Mouse (Mus musculus): ENCODE measurements around the gene Gm43951. TPM values are rescaled to one million over a fixed set of nuclear protein-coding genes. Genes with fewer than 3 reads are reported as not detected.

Gm43951 gene
- polyA plus RNA-seq, 1 experiment from 2014 or later = 0.52 TPM

DNA sequence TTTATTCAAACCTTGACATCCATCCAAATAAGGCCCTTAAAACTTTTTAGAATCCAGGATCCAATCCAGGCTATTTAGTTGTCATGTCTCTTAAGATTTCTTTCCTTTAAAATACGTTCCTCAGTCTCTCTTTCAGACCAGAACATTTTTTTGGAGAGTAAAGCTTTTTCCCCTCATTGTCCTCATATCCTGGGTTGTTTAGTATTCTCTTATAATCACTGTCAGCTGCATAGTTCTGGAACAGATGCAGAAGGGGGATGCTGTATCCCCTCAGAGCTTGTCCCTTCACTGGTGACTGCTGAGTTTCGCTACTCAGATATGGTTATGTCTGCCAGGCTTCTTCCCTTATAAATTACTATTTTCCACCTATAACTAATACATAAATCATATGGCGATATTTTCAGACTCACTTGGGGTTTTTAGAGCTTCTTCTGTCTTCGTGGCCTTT lies 50.6 kb downstream of the Gm43951 start:
- H3K4me2 ChIP-seq = no peak overlapping the region
- H3K4me3 ChIP-seq = no peak overlapping the region
- H3K9me3 ChIP-seq = no peaks in the 10 kb centered on the region
- H3K9ac ChIP-seq = no peak overlapping the region
- peaks cover 60% of the 10 kb centered on the region for H3K36me3 ChIP-seq
- H3K27me3 ChIP-seq = no peaks in the 10 kb centered on the region
- 68% methylated on average over 4 of the region's 4 CpGs for WGBS
- no peak for ATAC-seq (ENCODE audit: insufficient number of reproducible peaks, insufficient read depth, low FRiP score, low TSS enrichment, low read depth)
- peak overlapping the region; percentile 80 for H3K27ac ChIP-seq
- H3K4me1 ChIP-seq = peaks cover 23% of the 10 kb centered on the region

DNA sequence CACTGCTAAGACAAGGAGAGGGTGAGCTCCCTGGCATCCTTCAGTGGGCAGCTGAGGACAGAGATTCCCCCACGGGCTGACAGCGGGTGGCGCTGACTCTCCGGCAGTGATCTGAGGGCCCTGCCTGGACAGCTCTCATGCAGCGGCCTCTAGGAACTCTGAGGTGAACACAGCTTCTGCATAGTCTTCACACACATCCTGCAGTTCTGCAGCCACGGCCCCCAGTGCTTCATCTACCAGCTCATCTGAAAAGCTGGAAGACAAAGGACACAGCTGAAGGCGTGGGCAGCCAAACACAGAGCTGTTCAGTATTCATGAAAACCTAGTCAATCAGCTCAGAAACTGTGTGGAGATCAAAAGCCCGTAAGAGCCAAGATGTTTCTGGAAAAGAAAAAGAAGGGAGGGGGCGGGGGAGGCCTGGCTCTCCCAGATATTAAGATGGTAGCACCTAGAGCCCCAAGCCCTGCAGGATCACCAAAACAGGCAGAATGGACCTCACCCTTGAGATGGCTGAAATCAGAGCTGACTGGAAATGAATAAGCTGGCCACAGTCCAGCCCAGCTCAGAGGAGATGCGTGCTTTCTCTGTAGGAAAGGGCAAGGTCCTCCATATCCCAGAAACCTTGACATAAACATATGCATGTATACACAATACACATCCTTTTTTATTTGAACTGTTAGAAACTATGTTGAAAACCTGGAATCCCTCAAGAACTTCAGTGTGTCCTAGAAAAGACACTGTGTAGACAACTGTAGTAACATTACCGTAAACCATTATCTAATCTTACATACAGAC lies 51.3 kb downstream of the Gm43951 start:
- H3K4me2 ChIP-seq = no peak overlapping the region

More for the DNA sequence above, 51.3 kb downstream of the Gm43951 start:
- Histone ChIP-seq H3K36me3 (peaks cover 55% of the 10 kb centered on the region), H3K4me1 (peaks cover 26% of the 10 kb centered on the region), H3K27ac (peak overlapping the region; percentile 80), H3K9me3 (no peaks in the 10 kb centered on the region), H3K9ac (no peak overlapping the region), H3K4me3 (no peak overlapping the region), H3K27me3 (no peaks in the 10 kb centered on the region)
- WGBS = 76% methylated on average over 11 of the region's 11 CpGs
- no peak for ATAC-seq (ENCODE audit: insufficient number of reproducible peaks, insufficient read depth, low FRiP score, low TSS enrichment, low read depth)

Other genes starting within 250 kb of the Gm43951 start
- 0.51 and 0.59 TPM in 2 replicates for gene Aipl1, start 169.3 kb downstream of the Gm43951 start, polyA plus RNA-seq (2015; fragmentation: Nextera tagmentation; extraction: Ambion mirVana)
- gene Pimreg, start 164.8 kb downstream of the Gm43951 start, polyA plus RNA-seq (2015; fragmentation: Nextera tagmentation; extraction: Ambion mirVana) = 102 and 128 TPM in 2 replicates
- 0.62 and 1.2 TPM in 2 replicates for gene Pitpnm3, start 71.1 kb downstream of the Gm43951 start, polyA plus RNA-seq (2015; fragmentation: Nextera tagmentation; extraction: Ambion mirVana)
- gene 4933427D14Rik, start 619 bp upstream of the Gm43951 start, polyA plus RNA-seq (2015; fragmentation: Nextera tagmentation; extraction: Ambion mirVana) = 20.6 and 24.1 TPM in 2 replicates
- gene Txndc17, start 707 bp upstream of the Gm43951 start, polyA plus RNA-seq (2015; fragmentation: Nextera tagmentation; extraction: Ambion mirVana) = 243 and 259 TPM in 2 replicates
- 50.3 and 55.3 TPM in 2 replicates for gene Med31, start 8.8 kb upstream of the Gm43951 start, polyA plus RNA-seq (2015; fragmentation: Nextera tagmentation; extraction: Ambion mirVana)
- 1.6 and 4.7 TPM in 2 replicates for gene Slc13a5, start 60.4 kb upstream of the Gm43951 start, polyA plus RNA-seq (2015; fragmentation: Nextera tagmentation; extraction: Ambion mirVana)
- 2.2 and 2.3 TPM in 2 replicates for gene Xaf1, start 94.8 kb upstream of the Gm43951 start, polyA plus RNA-seq (2015; fragmentation: Nextera tagmentation; extraction: Ambion mirVana)
- not detected in 2 replicates for gene Fbxo39, start 107.6 kb upstream of the Gm43951 start, polyA plus RNA-seq (2015; fragmentation: Nextera tagmentation; extraction: Ambion mirVana)
- 3.1 and 5.0 TPM in 2 replicates for gene Tekt1, start 155.6 kb upstream of the Gm43951 start, polyA plus RNA-seq (2015; fragmentation: Nextera tagmentation; extraction: Ambion mirVana)
- gene Smtnl2, start 204.9 kb upstream of the Gm43951 start, polyA plus RNA-seq (2015; fragmentation: Nextera tagmentation; extraction: Ambion mirVana) = 25.1 and 26.7 TPM in 2 replicates
- 1.1 and 1.3 TPM in 2 replicates for gene Ggt6, start 228.7 kb upstream of the Gm43951 start, polyA plus RNA-seq (2015; fragmentation: Nextera tagmentation; extraction: Ambion mirVana)
- gene Mybbp1a, start 234.5 kb upstream of the Gm43951 start, polyA plus RNA-seq (2015; fragmentation: Nextera tagmentation; extraction: Ambion mirVana) = 162 and 174 TPM in 2 replicates

All from embryonic facial prominence, embryonic 13.5 days (tissue).